Mouse (Mus musculus): ENCODE results near the gene Ctc1.

GRCm38 (mm10) chr11:69072666-69073064 lies 57.0 kb downstream of the Ctc1 start:
- TF ChIP-seq POLR2A (IDR thresholded peaks at IDR 0.05; ENCODE audit: borderline replicate concordance, control insufficient read depth, low read depth, low read length): no peak
- TF ChIP-seq CTCF (IDR thresholded peaks at IDR 0.05; ENCODE audit: control insufficient read depth, insufficient read depth, low read length): no peak
